Mouse (Mus musculus) lung, embryonic 15.5 days (tissue): ENCODE data around the gene Slc25a22. TPM values are rescaled to one million over a fixed set of nuclear protein-coding genes. Genes with fewer than 3 reads are reported as not detected.

Experiments
- ATAC-seq: fragments of 200-750 bp; cut with Nextera tagmentation; 2 replicates; pipeline ENCODE4 v1.8.0; 2017; ENCODE audit warnings: moderate number of reproducible peaks, borderline replicate concordance; ENCODE audit not compliant: low FRiP score, low TSS enrichment; ENCODE audit errors: extremely low read depth
- H3K27ac ChIP-seq: fragments of 300-500 bp; sonication (generic); 2 replicates; pipeline ENCODE4 v1.5.1; 2015; ENCODE audit warnings: moderate library complexity, mild to moderate bottlenecking, inconsistent platforms
- H3K27me3 ChIP-seq: fragments of 300-500 bp; sonication (generic); 2 replicates; pipeline ENCODE4 v1.6.1; 2015; ENCODE audit warnings: inconsistent platforms
- H3K36me3 ChIP-seq: fragments of 300-500 bp; sonication (generic); 2 replicates; pipeline ENCODE4 v1.6.1; 2015; ENCODE audit warnings: inconsistent platforms
- H3K4me1 ChIP-seq: fragments of 300-500 bp; sonication (generic); 2 replicates; pipeline ENCODE4 v1.6.1; 2015; ENCODE audit warnings: inconsistent platforms
- H3K4me2 ChIP-seq: fragments of 300-500 bp; sonication (generic); 2 replicates; pipeline ENCODE4 v1.6.1; 2015; ENCODE audit warnings: inconsistent platforms, mild to moderate bottlenecking, moderate library complexity
- H3K4me3 ChIP-seq: fragments of 300-500 bp; sonication (generic); 2 replicates; pipeline ENCODE4 v1.5.1; 2015; ENCODE audit warnings: mild to moderate bottlenecking, inconsistent platforms
- H3K9ac ChIP-seq: fragments of 300-500 bp; sonication (generic); 2 replicates; pipeline ENCODE4 v1.6.1; 2015; ENCODE audit warnings: inconsistent platforms
- H3K9me3 ChIP-seq: fragments of 300-500 bp; sonication (generic); 2 replicates; pipeline ENCODE4 v1.6.1; 2016; ENCODE audit warnings: inconsistent platforms
- WGBS: fragments of 180-500 bp; shearing (Covaris S2); methylation state at CpG from one replicate; pipeline ENCODE4 v1.1.7; 2015; 5-methylcytosine and 5-hydroxymethylcytosine counted together
- polyA plus RNA-seq: library from polyadenylated mRNA; unstranded; fragments of >200 nt; fragmentation: Nextera tagmentation; extraction: Ambion mirVana; gene quantifications from 2 replicates; pipeline ENCODE4 v1.2.1, GENCODE M21; 2015

Slc25a22 gene
- polyA plus RNA-seq, 1 experiment from 2014 or later: 25.1 TPM

- H3K27ac ChIP-seq: peak within 1 kb of the TSS; percentile 68
- peaks cover 8% of the 10 kb centered on the region; the same call in 1 of the 2 replicates for H3K36me3 ChIP-seq
- WGBS: under 1% methylated on average over 57 of the region's 57 CpGs
Observed at GRCm38 (mm10) chr7:141391625-141392551, 45.8 kb downstream of the Slc25a22 start, which contains the start of gene Taldo1. Gene Taldo1 (plus strand): TSS chr7:141392199.

GRCm38 (mm10) chr7:141390326-141391259, 47.1 kb downstream of the Slc25a22 start:
- H3K4me3 ChIP-seq: peak overlapping the region; percentile 79; the same call in 1 of the 2 replicates
- ATAC-seq: no peak
- H3K36me3 ChIP-seq: no peaks in the 10 kb centered on the region
- no peak overlapping the region for H3K9ac ChIP-seq
- peaks cover 16% of the 10 kb centered on the region for H3K4me1 ChIP-seq
- no peaks in the 10 kb centered on the region for H3K27me3 ChIP-seq
- no peak overlapping the region for H3K4me2 ChIP-seq
- 48% methylated on average over 9 of the region's 9 CpGs for WGBS
- no peak overlapping the region for H3K27ac ChIP-seq
- no peaks in the 10 kb centered on the region for H3K9me3 ChIP-seq

More at GRCm38 (mm10) chr7:141391625-141392551, 45.8 kb downstream of the Slc25a22 start, which contains the start of gene Taldo1:
- no peaks in the 10 kb centered on the region for H3K27me3 ChIP-seq
- peak; percentile 95 for ATAC-seq
- H3K4me2 ChIP-seq: peak within 1 kb of the TSS; percentile 96
- peak within 1 kb of the TSS; percentile 75 for H3K9ac ChIP-seq
- H3K4me1 ChIP-seq: peaks cover 16% of the 10 kb centered on the region
- H3K9me3 ChIP-seq: no peaks in the 10 kb centered on the region
- peak within 1 kb of the TSS; percentile 79 for H3K4me3 ChIP-seq

- no peak overlapping the region for H3K27ac ChIP-seq
- no peak for ATAC-seq
- H3K27me3 ChIP-seq: no peaks in the 10 kb centered on the region
- no peaks in the 10 kb centered on the region for H3K36me3 ChIP-seq
- H3K9me3 ChIP-seq: no peaks in the 10 kb centered on the region
- no peak overlapping the region for H3K9ac ChIP-seq
- H3K4me1 ChIP-seq: peaks cover 16% of the 10 kb centered on the region
- 41% methylated on average over 3 of the region's 3 CpGs for WGBS
- H3K4me2 ChIP-seq: no peak overlapping the region
- H3K4me3 ChIP-seq: no peak overlapping the region
Observed at GRCm38 (mm10) chr7:141388487-141389109, 49.1 kb downstream of the Slc25a22 start.

GRCm38 (mm10) chr7:141387807-141388486, 49.7 kb downstream of the Slc25a22 start:
- H3K4me3 ChIP-seq: no peak overlapping the region
- no peak for ATAC-seq
- H3K4me2 ChIP-seq: no peak overlapping the region
- no peaks in the 10 kb centered on the region for H3K36me3 ChIP-seq
- no peak overlapping the region for H3K27ac ChIP-seq
- H3K27me3 ChIP-seq: no peaks in the 10 kb centered on the region
- 44% methylated on average over 2 of the region's 2 CpGs for WGBS
- peaks cover 13% of the 10 kb centered on the region for H3K4me1 ChIP-seq
- H3K9ac ChIP-seq: no peak overlapping the region
- H3K9me3 ChIP-seq: no peaks in the 10 kb centered on the region

GRCm38 (mm10) chr7:141381068-141381835, 56.4 kb downstream of the Slc25a22 start:
- Histone ChIP-seq H3K4me2 (no peak overlapping the region), H3K27me3 (no peaks in the 10 kb centered on the region), H3K9me3 (no peaks in the 10 kb centered on the region), H3K9ac (no peak overlapping the region), H3K4me1 (no peaks in the 10 kb centered on the region), H3K36me3 (no peaks in the 10 kb centered on the region), H3K27ac (no peak overlapping the region), H3K4me3 (no peak overlapping the region)
- 66% methylated on average over 4 of the region's 4 CpGs for WGBS
- no peak for ATAC-seq

Other genes with a start within 250 kb of the Slc25a22 start
- 99.9 and 102 TPM in 2 replicates for gene Hras, start 243.9 kb downstream of the Slc25a22 start, polyA plus RNA-seq
- 5.8 and 6.9 TPM in 2 replicates for gene Lrrc56, start 243.7 kb downstream of the Slc25a22 start, polyA plus RNA-seq
- gene Lmntd2, start 223.8 kb downstream of the Slc25a22 start, polyA plus RNA-seq: 1.1 and 1.3 TPM in 2 replicates
- 59.7 and 62.6 TPM in 2 replicates for gene Rassf7, start 222.0 kb downstream of the Slc25a22 start, polyA plus RNA-seq
- 71.8 and 71.9 TPM in 2 replicates for gene Phrf1, start 209.1 kb downstream of the Slc25a22 start, polyA plus RNA-seq
- 3.0 and 4.6 TPM in 2 replicates for gene Irf7, start 171.4 kb downstream of the Slc25a22 start, polyA plus RNA-seq
- gene Cdhr5, start 161.1 kb downstream of the Slc25a22 start, polyA plus RNA-seq: not detected in 2 replicates
- 2.3 and 2.6 TPM in 2 replicates for gene Sct, start 158.8 kb downstream of the Slc25a22 start, polyA plus RNA-seq
- gene Drd4, start 145.9 kb downstream of the Slc25a22 start, polyA plus RNA-seq: 0.49 and 0.57 TPM in 2 replicates
- gene Deaf1, start 110.2 kb downstream of the Slc25a22 start, polyA plus RNA-seq: 56.0 and 56.2 TPM in 2 replicates
- 42.3 and 45.8 TPM in 2 replicates for gene Tmem80, start 110.2 kb downstream of the Slc25a22 start, polyA plus RNA-seq
- gene Eps8l2, start 99.0 kb downstream of the Slc25a22 start, polyA plus RNA-seq: 29.1 and 29.8 TPM in 2 replicates
- 281 and 293 TPM in 2 replicates for gene Taldo1, start 45.7 kb downstream of the Slc25a22 start, polyA plus RNA-seq
- gene Gatd1, start 23.8 kb downstream of the Slc25a22 start, polyA plus RNA-seq: 50.8 and 51.8 TPM in 2 replicates
- gene Cend1, start 8.4 kb downstream of the Slc25a22 start, polyA plus RNA-seq: 0.52 and 0.90 TPM in 2 replicates
- gene Pidd1, start 6.1 kb upstream of the Slc25a22 start, polyA plus RNA-seq: 14.4 and 15.8 TPM in 2 replicates
- 1,155 and 1,294 TPM in 2 replicates for gene Rplp2, start 9.5 kb upstream of the Slc25a22 start, polyA plus RNA-seq
- 35.9 and 41.6 TPM in 2 replicates for gene Pnpla2, start 17.3 kb upstream of the Slc25a22 start, polyA plus RNA-seq
- 35.6 and 40.8 TPM in 2 replicates for gene Cracr2b, start 23.2 kb upstream of the Slc25a22 start, polyA plus RNA-seq
- 24.4 and 30.7 TPM in 2 replicates for gene Cd151, start 29.5 kb upstream of the Slc25a22 start, polyA plus RNA-seq
- 66.9 and 69.2 TPM in 2 replicates for gene Polr2l, start 37.2 kb upstream of the Slc25a22 start, polyA plus RNA-seq
- gene Tspan4, start 37.3 kb upstream of the Slc25a22 start, polyA plus RNA-seq: 96.9 and 100 TPM in 2 replicates
- 39.5 and 40.9 TPM in 2 replicates for gene Chid1, start 102.0 kb upstream of the Slc25a22 start, polyA plus RNA-seq
- gene Ap2a2, start 124.3 kb upstream of the Slc25a22 start, polyA plus RNA-seq: 69.1 and 73.4 TPM in 2 replicates
- gene Muc6, start 217.4 kb upstream of the Slc25a22 start, polyA plus RNA-seq: 0.07 and 0.11 TPM in 2 replicates